Mouse (Mus musculus) activated CD4-positive, CD25-positive, alpha-beta regulatory T cell, adult 9 weeks (primary cell): Measurements from ENCODE around the gene Zfp866. TPM values are rescaled to one million over a fixed set of nuclear protein-coding genes. Genes with fewer than 3 reads are reported as not detected.

Source experiments
- polyA plus RNA-seq: library from polyadenylated mRNA; unstranded; fragments of 100-300 nt; shearing (Covaris generic); gene quantifications from one replicate; pipeline ENCODE4 v1.2.1, GENCODE M21; 2017

The Zfp866 gene
- polyA plus RNA-seq: 33.3 TPM

DNA sequence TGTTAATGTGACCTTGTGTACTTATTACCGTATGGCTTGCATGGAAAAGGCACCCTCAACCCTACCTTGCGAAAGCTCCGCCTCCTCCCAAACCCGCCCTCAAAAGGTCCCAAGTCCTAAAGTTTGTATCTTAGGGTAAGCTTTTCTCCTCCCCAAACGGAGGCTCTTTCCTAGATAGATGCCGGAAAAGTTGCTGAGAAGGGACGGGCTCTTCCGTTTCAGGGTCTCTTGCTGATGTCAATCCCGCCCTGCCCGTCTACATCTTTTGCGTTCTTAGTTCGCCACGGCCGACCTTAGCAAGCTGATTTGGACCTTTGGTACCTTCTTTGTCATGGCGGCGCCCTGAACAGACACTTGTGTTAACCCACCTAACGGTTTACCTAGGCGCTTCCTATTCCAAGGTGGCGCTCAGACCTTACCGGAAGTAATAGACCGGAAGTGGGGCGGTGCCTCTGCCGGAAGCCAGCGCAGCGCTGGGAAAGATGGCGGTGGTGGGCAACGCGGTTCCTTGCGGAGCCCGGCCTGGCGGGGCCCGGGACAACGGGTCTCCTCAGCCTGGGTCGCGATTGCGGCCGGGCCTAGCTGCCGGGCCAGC is at the start of gene Zfp866, which contains the start of gene Atp13a1:
Zfp866 (minus strand) TSS at position 406 of the 595 bp plus-strand sequence.
Atp13a1 (plus strand) TSS at position 391 of the 595 bp plus-strand sequence.

DNA sequence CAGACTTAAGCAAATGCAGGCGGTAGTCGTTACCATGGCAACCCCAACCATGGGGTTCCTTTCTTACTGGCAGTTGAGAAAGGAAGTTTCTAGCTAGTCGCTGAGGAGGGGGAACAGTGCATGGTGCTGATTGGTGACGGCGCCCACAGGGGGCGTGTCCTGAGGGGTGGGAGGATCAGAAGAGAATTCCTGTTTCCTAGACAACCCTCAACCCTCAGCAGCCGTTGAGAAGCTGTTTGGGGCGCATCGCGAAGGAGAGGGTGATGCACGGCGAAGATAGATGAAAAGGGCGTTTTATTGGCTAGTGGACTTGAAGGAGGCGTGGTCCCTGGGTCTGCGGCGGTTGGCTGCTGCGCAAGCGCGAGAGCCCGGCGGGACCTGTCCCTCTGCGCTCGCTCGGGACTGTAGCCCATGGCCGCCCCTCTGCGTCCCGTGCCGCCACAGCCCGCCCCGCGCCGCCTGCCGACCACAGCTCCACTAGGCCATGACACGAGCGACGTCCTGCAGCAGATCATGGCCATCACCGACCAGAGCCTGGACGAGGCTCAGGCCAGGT is 41.4 kb upstream of the Zfp866 start, which contains the start of gene Pbx4:
Pbx4 (plus strand) TSS at position 194 of the 556 bp plus-strand sequence.

DNA sequence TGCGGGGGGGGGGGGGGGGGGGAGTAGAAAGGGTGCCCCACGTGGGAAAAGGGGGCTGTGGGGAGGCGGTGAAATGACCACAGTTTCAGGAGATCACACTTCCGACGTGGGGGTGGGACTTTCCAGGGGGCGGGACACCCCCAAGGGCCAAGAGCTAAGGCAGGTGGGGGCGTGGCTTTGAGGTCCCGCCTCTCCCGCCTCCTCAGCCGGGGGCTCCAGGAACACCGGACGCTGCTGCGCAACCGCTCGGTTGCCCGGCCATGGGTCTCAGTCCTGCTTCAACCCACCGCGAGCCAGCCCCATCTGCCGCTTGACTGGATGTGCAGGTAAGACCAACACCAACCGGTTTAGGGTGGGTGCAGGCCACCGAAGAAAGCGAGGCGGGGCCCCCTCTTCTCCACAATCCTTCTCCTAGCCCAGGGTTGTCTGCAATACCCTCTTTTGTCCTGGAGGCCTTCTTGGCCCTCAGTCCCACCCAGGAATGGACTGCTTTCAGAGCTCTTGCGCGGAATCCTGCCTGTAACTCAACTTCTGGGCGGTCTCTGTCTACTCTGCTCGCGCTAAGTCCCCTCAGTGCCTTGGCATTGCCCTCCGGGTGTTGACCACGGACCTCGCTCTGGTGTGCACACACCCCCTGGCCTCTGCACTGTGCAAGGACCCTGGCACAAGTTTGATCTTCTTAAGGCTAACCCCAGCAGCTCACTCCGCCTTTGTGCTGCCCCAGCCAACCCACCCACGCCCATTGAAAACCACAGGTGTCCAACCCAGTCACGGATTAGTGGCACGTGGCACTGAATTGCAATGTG is 31.6 kb upstream of the Zfp866 start, which contains the start of gene Lpar2:
Lpar2 (plus strand) TSS at position 44 of the 806 bp plus-strand sequence.

DNA sequence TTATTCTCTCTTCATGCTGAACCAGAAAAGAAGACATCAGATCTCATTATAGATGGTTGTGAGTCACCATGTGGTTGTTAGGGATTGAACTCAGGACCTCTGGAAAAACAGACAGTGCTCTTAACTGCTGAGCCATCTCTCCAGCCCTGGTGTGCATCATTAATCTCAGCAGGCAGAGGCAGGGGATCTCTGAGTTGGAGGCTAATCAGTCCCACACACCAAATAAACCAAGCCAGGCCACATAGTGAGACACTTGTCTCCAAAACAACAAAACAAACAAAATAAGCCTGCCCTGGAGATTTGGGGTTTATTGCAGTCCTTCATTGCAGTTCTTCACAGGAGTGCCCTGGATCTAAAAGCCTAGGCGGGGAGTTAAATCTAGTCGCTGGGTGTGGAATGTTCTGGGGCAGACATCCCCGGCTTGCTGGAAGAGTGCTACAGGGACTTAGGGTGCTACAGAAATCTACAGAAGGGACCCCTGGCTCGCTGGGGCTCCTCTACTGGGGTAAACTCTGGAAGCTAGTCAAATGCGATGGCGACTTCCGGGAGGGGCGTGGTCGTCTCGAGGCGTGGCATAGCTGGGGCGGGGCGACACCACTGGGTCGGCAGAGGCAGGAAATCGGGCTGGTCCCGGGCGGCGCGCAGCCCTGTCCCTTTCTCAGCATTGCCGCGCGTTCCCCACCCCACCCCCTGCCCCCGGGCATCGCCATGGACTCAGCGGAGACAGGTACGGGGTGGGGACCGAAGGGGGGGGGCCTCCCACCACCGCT is 17.3 kb upstream of the Zfp866 start, which contains the start of gene Gmip:
Gmip (plus strand) TSS at position 586 of the 770 bp plus-strand sequence.

DNA sequence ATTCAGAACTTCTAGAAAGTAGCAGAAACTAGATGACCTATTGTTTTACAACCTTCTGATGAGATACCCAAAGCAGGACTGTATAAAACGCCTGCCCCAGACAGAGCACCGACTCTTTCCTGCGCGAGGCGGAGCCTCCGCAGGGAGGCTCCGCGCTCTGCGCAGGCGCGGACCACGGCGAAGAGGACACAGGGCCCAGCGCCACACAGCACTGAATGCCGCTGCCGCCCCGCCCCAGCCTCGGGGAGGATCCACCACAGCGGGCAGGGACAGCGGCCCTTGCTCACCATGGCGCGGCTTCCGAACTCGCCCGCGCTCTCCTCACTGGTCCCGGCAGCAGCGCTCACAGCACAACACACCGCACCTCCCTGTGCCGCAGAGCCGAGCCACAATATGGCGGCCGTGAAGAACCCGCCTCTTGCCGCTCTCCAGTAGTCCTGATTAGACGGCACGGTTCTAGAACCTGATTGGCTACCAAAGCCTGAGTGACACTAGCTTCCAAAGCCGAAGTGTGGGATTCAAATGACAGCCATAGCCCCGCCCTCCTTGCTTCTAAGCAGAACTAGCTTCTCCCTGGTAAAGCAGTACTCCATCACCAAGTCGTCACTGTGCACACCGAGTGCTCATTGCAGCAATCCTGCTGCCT is 16.4 kb downstream of the Zfp866 start, which contains the start of gene Gm20422:
Gm20422 (minus strand) TSS at position 384 of the 646 bp plus-strand sequence.

DNA sequence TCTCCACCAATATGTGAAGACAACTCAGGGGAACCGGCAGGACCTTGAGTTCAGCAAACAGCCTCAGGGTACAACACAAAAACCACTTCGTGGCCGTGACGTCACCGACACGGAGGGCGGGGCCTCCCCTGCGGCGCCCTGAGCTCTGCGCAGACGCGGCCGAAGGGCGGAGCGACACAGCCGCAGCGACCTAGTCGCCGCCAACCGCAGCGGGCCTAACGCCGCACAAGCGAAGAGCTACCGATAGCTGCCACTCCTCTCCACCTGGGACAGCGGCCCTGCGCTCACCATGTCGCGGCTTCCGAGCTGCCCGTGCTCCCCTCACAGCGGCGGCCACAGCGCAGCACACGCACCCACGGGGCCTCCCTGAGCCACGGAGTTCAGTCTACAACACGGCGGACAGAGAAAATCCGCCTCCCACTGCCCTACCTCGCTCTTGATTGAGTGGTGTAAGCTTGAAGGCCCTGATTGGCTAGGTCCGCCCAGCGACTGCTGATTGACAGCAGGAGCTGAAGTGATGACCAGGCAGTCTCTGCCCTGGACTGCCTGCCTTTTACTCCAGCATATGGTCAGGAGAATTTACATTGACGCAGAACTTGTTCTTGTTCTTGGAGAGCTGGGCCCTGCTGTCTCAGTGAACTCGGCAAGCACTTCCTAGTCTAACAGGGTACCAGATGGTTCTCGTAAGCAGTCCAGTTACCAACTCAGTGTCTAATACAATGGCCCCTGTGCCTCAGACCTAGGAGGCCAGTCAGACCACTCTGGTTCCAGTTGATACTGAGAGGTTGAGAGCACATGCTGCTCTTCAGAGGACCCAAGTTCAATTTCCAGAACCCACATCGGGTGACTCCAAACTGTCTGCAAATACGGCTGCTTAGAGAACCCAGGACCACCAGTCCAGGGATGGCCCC is 41.2 kb downstream of the Zfp866 start, which contains the start of gene Zfp963:
Zfp963 (minus strand) TSS at position 427 of the 911 bp plus-strand sequence.

Other genes with a start within 250 kb of the Zfp866 start
- 31.6 TPM for gene Zfp868, start 165.6 kb downstream of the Zfp866 start, polyA plus RNA-seq
- gene Zfp964, start 136.7 kb downstream of the Zfp866 start, polyA plus RNA-seq: 0.37 TPM
- gene Zfp869, start 80.5 kb downstream of the Zfp866 start, polyA plus RNA-seq: 59.3 TPM
- 10.9 TPM for gene Zfp963, start 41.2 kb downstream of the Zfp866 start, polyA plus RNA-seq
- not detected for gene Gm20422, start 16.3 kb downstream of the Zfp866 start, polyA plus RNA-seq
- 20.3 TPM for gene Atp13a1, start within 50 bp of the Zfp866 start, polyA plus RNA-seq
- 167 TPM for gene Gmip, start 17.5 kb upstream of the Zfp866 start, polyA plus RNA-seq
- gene Lpar2, start 31.3 kb upstream of the Zfp866 start, polyA plus RNA-seq: 0.61 TPM
- gene Pbx4, start 41.3 kb upstream of the Zfp866 start, polyA plus RNA-seq: 26.4 TPM
- not detected for gene Cilp2, start 96.5 kb upstream of the Zfp866 start, polyA plus RNA-seq
- 1.6 TPM for gene Tssk6, start 111.0 kb upstream of the Zfp866 start, polyA plus RNA-seq
- 205 TPM for gene Ndufa13, start 111.4 kb upstream of the Zfp866 start, polyA plus RNA-seq
- gene Yjefn3, start 111.5 kb upstream of the Zfp866 start, polyA plus RNA-seq: 1.1 TPM
- 24.7 TPM for gene Gatad2a, start 205.2 kb upstream of the Zfp866 start, polyA plus RNA-seq